Mouse (Mus musculus) E14TG2a.4 (cell line): Measurements from ENCODE around the gene Rdh9.
A peak's percentile ranks its signal among the peaks of the same experiment; 100 is the strongest.

Experiments used
- H3K27me3 ChIP-seq: 2 replicates; pipeline ENCODE4 v1.6.1; 2014; ENCODE audit warnings: low read length, control low read depth; ENCODE audit not compliant: insufficient read depth
- H3K36me3 ChIP-seq: 2 replicates; pipeline ENCODE4 v1.6.1; 2014; ENCODE audit warnings: low read length, control low read depth; ENCODE audit not compliant: insufficient read depth
- H3K4me1 ChIP-seq: replicated peaks from 2 replicates; pipeline ENCODE4 v1.6.1; 2014; ENCODE audit warnings: low read depth, low read length, control low read depth
- H3K4me3 ChIP-seq: replicated peaks from 2 replicates; pipeline ENCODE4 v1.5.1; 2014; ENCODE audit warnings: mild to moderate bottlenecking, low read length
- H3K9me3 ChIP-seq: 2 replicates; pipeline ENCODE4 v1.6.1; 2014; ENCODE audit warnings: low read length, control low read depth
- CTCF ChIP-seq: conservative IDR thresholded peaks from 2 replicates; pipeline ENCODE4 v1.5.1; 2014; ENCODE audit warnings: low read length
- NANOG ChIP-seq: IDR thresholded peaks from 2 replicates; pipeline ENCODE4 v1.6.1; 2014; ENCODE audit warnings: borderline replicate concordance, low read length, mixed read lengths
- POU5F1 ChIP-seq: IDR thresholded peaks from 2 replicates; pipeline ENCODE4 v1.6.1; 2014; ENCODE audit warnings: low read length, borderline replicate concordance

Gene Rdh9

GRCm38 (mm10) chr10:127738151-127738882, 37.9 kb upstream of the Rdh9 start:
- Histone ChIP-seq H3K9me3 (peaks cover 10% of the 10 kb centered on the region), H3K36me3 (peaks cover 22% of the 10 kb centered on the region), H3K4me1 (peaks cover 46% of the 10 kb centered on the region), H3K27me3 (peaks cover 10% of the 10 kb centered on the region; the same call in 1 of the 2 replicates), H3K4me3 (peak overlapping the region; percentile 86; the same call in 1 of the 2 replicates)
- TF ChIP-seq POU5F1 (no peak), CTCF (peak; percentile 71), NANOG (no peak)

- Histone ChIP-seq H3K4me3 (peak within 1 kb of the TSS; percentile 86), H3K4me1 (peaks cover 48% of the 10 kb centered on the region), H3K27me3 (peaks cover 10% of the 10 kb centered on the region; the same call in 1 of the 2 replicates), H3K9me3 (peaks cover 10% of the 10 kb centered on the region), H3K36me3 (peaks cover 31% of the 10 kb centered on the region)
- no peak for TF ChIP-seq POU5F1
- no peak for TF ChIP-seq NANOG
- TF ChIP-seq CTCF, result no peak
Measured at GRCm38 (mm10) chr10:127739083-127739660, 37.0 kb upstream of the Rdh9 start, which contains the start of gene Zbtb39. Gene Zbtb39 (plus strand): TSS chr10:127739538.

- TF ChIP-seq POU5F1 (no peak), CTCF (no peak), NANOG (no peak)
- peaks cover 35% of the 10 kb centered on the region for H3K36me3 ChIP-seq
- peak overlapping the region; percentile 86 for H3K4me3 ChIP-seq
- peaks cover 53% of the 10 kb centered on the region for H3K4me1 ChIP-seq
- H3K27me3 ChIP-seq, result peaks cover 10% of the 10 kb centered on the region; the same call in 1 of the 2 replicates
- peaks cover 8% of the 10 kb centered on the region for H3K9me3 ChIP-seq
Measured at GRCm38 (mm10) chr10:127739661-127740161, 36.5 kb upstream of the Rdh9 start.

GRCm38 (mm10) chr10:127744661-127745060, 31.5 kb upstream of the Rdh9 start:
- Histone ChIP-seq H3K9me3 (no peaks in the 10 kb centered on the region), H3K4me1 (peaks cover 92% of the 10 kb centered on the region), H3K27me3 (peaks cover 6% of the 10 kb centered on the region; the same call in 1 of the 2 replicates), H3K36me3 (peaks cover 59% of the 10 kb centered on the region), H3K4me3 (no peak overlapping the region)
- TF ChIP-seq POU5F1 (no peak), NANOG (no peak), CTCF (peak; percentile 73)

- H3K4me3 ChIP-seq, result peak overlapping the region; percentile 41
- peaks cover 59% of the 10 kb centered on the region for H3K36me3 ChIP-seq
- no peak for TF ChIP-seq POU5F1
- no peak for TF ChIP-seq CTCF
- no peak for TF ChIP-seq NANOG
- H3K27me3 ChIP-seq, result peaks cover 9% of the 10 kb centered on the region
- peaks cover 97% of the 10 kb centered on the region for H3K4me1 ChIP-seq
- no peaks in the 10 kb centered on the region for H3K9me3 ChIP-seq
Measured at GRCm38 (mm10) chr10:127745886-127746285, 30.3 kb upstream of the Rdh9 start.

- Histone ChIP-seq H3K4me1 (peaks cover 92% of the 10 kb centered on the region), H3K9me3 (no peaks in the 10 kb centered on the region), H3K36me3 (peaks cover 47% of the 10 kb centered on the region), H3K27me3 (peaks cover 19% of the 10 kb centered on the region), H3K4me3 (no peak overlapping the region)
- no peak for TF ChIP-seq POU5F1
- TF ChIP-seq NANOG, result no peak
- TF ChIP-seq CTCF, result no peak
Measured at GRCm38 (mm10) chr10:127747254-127747653, 28.9 kb upstream of the Rdh9 start.

GRCm38 (mm10) chr10:127748847-127749612, 27.2 kb upstream of the Rdh9 start:
- Histone ChIP-seq H3K4me3 (peak overlapping the region; percentile 72), H3K36me3 (peaks cover 30% of the 10 kb centered on the region), H3K27me3 (peaks cover 19% of the 10 kb centered on the region), H3K9me3 (no peaks in the 10 kb centered on the region), H3K4me1 (peaks cover 74% of the 10 kb centered on the region)
- no peak for TF ChIP-seq CTCF
- no peak for TF ChIP-seq POU5F1
- TF ChIP-seq NANOG, result no peak
